10 mouse cellular contexts compared by ENCODE assay signal in genomic region chr1:60825256-60826186, GRCm38 (mm10).
A peak's percentile ranks its signal among the peaks of the same experiment; 100 is the strongest.
DNase-seq lines count a peak whose midpoint lies in the region; ATAC-seq and TF ChIP-seq lines count a peak whose summit lies in the region.
"Had no signal": no experiment of that assay in that cellular context is flagged by ENCODE, and none has a peak within 500 bp of the region (broad histone marks: within the 10 kb centered on the region; RNA-seq: fewer than 3 reads in every experiment).

No protein-coding gene starts in this region.

- no peaks in the 10 kb centered on the region for H3K4me1 ChIP-seq in kidney, postnatal 0 days (replicated peaks; ENCODE audit: insufficient read depth, low read length)
- H3K4me1 ChIP-seq: embryonic facial prominence, embryonic 12.5 days had no signal

- peak; percentile 53 for DNase-seq in kidney, postnatal 0 days (ENCODE audit: low spot score)
- DNase-seq in kidney, postnatal 4 days: no peak
- DNase-seq in Patski (ENCODE audit: low read depth, low spot score): peak; percentile 70
- peak; percentile 71 for DNase-seq in fibroblast of lung, adult 2 months (ENCODE audit: low read depth)
- DNase-seq in lung, postnatal 25 days (ENCODE audit: low spot score): peak; percentile 19
- DNase-seq in ovary, postnatal 10 days (ENCODE audit: low spot score): no peak
- no peak for DNase-seq in layer of hippocampus, adult 18-20 months (ENCODE audit: low spot score in 2 of 2)
- no peak for DNase-seq in ovary, postnatal 36 days (ENCODE audit: low spot score)
- DNase-seq: kidney, adult 2 months had no signal

- WGBS in kidney, postnatal 0 days: 47% methylated on average over 9 of the region's 9 CpGs

- no peak overlapping the region for H3K4me3 ChIP-seq in kidney, postnatal 0 days (replicated peaks; ENCODE audit: low read depth, low read length)
- H3K4me3 ChIP-seq: embryonic facial prominence, embryonic 12.5 days had no signal

- CTCF ChIA-PET in Patski (lab: Charles Lee): interaction anchor here (1.4 to 1.5 kb wide), 2 partner anchors 18 to 33 kb away, joined by 3 to 4 read pairs; no protein-coding TSS in a partner anchor

- no peaks in the 10 kb centered on the region for H3K9me3 ChIP-seq in kidney, postnatal 0 days (replicated peaks; ENCODE audit: low read length)
- H3K9me3 ChIP-seq: embryonic facial prominence, embryonic 12.5 days had no signal

- no peak overlapping the region for H3K9ac ChIP-seq in kidney, postnatal 0 days (ENCODE audit: low read depth, low read length)
- H3K9ac ChIP-seq: embryonic facial prominence, embryonic 12.5 days had no signal

- H3K27ac ChIP-seq in kidney, postnatal 0 days: peak overlapping the region; percentile 42; the same call in 1 of the 2 replicates
- H3K27ac ChIP-seq: embryonic facial prominence, embryonic 12.5 days had no signal

- no peaks in the 10 kb centered on the region for H3K27me3 ChIP-seq in kidney, postnatal 0 days (ENCODE audit: insufficient read depth, low read length)
- H3K27me3 ChIP-seq in Patski: no peaks in the 10 kb centered on the region
- H3K27me3 ChIP-seq: embryonic facial prominence, embryonic 12.5 days had no signal

- in situ Hi-C loops in Patski (cut with MboI; ENCODE audit: low pct_unique_long_range_greater_than_20kb): no loop called here

- no peak; the same call in 1 of the 2 replicates for ATAC-seq in kidney, postnatal 0 days (replicated peaks; ENCODE audit: low FRiP score, low read depth)
- peak; percentile 73 for ATAC-seq in Patski

- POLR2A ChIA-PET in Patski (lab: Charles Lee): no interaction called here

- no peak for TF ChIP-seq CTCF in kidney, postnatal 0 days (IDR thresholded peaks at IDR 0.05; ENCODE audit: low read depth)
- no peak for TF ChIP-seq CTCF in Patski (IDR thresholded peaks at IDR 0.05)

- H3K4me2 ChIP-seq in kidney, postnatal 0 days (ENCODE audit: low read length): no peak overlapping the region
- H3K4me2 ChIP-seq: embryonic facial prominence, embryonic 12.5 days had no signal

- H3K36me3 ChIP-seq in kidney, postnatal 0 days (ENCODE audit: insufficient read depth, low read length): no peaks in the 10 kb centered on the region
- H3K36me3 ChIP-seq: embryonic facial prominence, embryonic 12.5 days had no signal

Comparison
In these comparisons a context has a peak if more than half of its experiments do, and no peak if none do; other contexts are left out.
1. DNase-seq: peak in kidney, postnatal 0 days (single experiment), Patski (single experiment), fibroblast of lung, adult 2 months (single experiment) and lung, postnatal 25 days (single experiment); none in kidney, postnatal 4 days (0 of 2), ovary, postnatal 10 days (single experiment), layer of hippocampus, adult 18-20 months (0 of 2) and ovary, postnatal 36 days (single experiment).